Mouse (Mus musculus) lung, postnatal 36 days (tissue): ENCODE data around the gene Zc2hc1c.

Source experiments
- DNase-seq: peaks from one replicate; pipeline ENCODE4 v3.0.0; 2022; ENCODE audit warnings: mixed read lengths

Gene Zc2hc1c

GRCm38 (mm10) chr12:85284996-85285395 lies 3.4 kb upstream of the Zc2hc1c start:
- no peak for DNase-seq

GRCm38 (mm10) chr12:85286941-85287340 lies 1.4 kb upstream of the Zc2hc1c start:
- peak; percentile 51 for DNase-seq

- peak; percentile 42 for DNase-seq
These were observed 444 bp upstream of the Zc2hc1c start, which contains the start of gene Acyp1 for GRCm38 (mm10) chr12:85287809-85288485. TSS of gene Acyp1 (minus strand) at chr12:85288438.

- DNase-seq, result peak; percentile 60
These were observed 988 bp downstream of the Zc2hc1c start for GRCm38 (mm10) chr12:85289157-85290000.

- DNase-seq, result no peak
These were observed 2.2 kb downstream of the Zc2hc1c start for GRCm38 (mm10) chr12:85290633-85291032.

GRCm38 (mm10) chr12:85291541-85291940 lies 3.1 kb downstream of the Zc2hc1c start:
- no peak for DNase-seq

GRCm38 (mm10) chr12:85292288-85292687 lies 3.9 kb downstream of the Zc2hc1c start:
- DNase-seq, result no peak

GRCm38 (mm10) chr12:85292906-85293305 lies 4.5 kb downstream of the Zc2hc1c start:
- DNase-seq, result peak; percentile 29

GRCm38 (mm10) chr12:85295506-85295905 lies 7.1 kb downstream of the Zc2hc1c start:
- DNase-seq, result no peak

GRCm38 (mm10) chr12:85296915-85297314 lies 8.5 kb downstream of the Zc2hc1c start:
- DNase-seq, result no peak

- DNase-seq, result no peak
These were observed 9.1 kb downstream of the Zc2hc1c start for GRCm38 (mm10) chr12:85297345-85297997.

GRCm38 (mm10) chr12:85298127-85298834 lies 9.9 kb downstream of the Zc2hc1c start:
- no peak for DNase-seq

GRCm38 (mm10) chr12:85298835-85299180 lies 10.4 kb downstream of the Zc2hc1c start:
- DNase-seq, result no peak

- DNase-seq, result no peak
These were observed 14.9 kb downstream of the Zc2hc1c start for GRCm38 (mm10) chr12:85303256-85303655.

GRCm38 (mm10) chr12:85304725-85305124 lies 16.3 kb downstream of the Zc2hc1c start:
- peak; percentile 30 for DNase-seq

- DNase-seq, result peak; percentile 94
These were observed 17.0 kb downstream of the Zc2hc1c start for GRCm38 (mm10) chr12:85305247-85305892.

- no peak for DNase-seq
These were observed 20.3 kb downstream of the Zc2hc1c start for GRCm38 (mm10) chr12:85308651-85309050.

GRCm38 (mm10) chr12:85330153-85330552 lies 41.8 kb downstream of the Zc2hc1c start:
- DNase-seq, result peak; percentile 58

GRCm38 (mm10) chr12:85337567-85338311 lies 49.3 kb downstream of the Zc2hc1c start:
- DNase-seq, result no peak

GRCm38 (mm10) chr12:85338815-85339214 lies 50.4 kb downstream of the Zc2hc1c start:
- no peak for DNase-seq

GRCm38 (mm10) chr12:85339243-85339729 lies 50.9 kb downstream of the Zc2hc1c start, which contains the start of gene Nek9:
TSS of gene Nek9 (minus strand) at chr12:85339362.
- peak; percentile 96 for DNase-seq
